Mouse (Mus musculus) retina, adult 2 months (tissue): ENCODE data around the gene Zp3.

ENCODE experiments used
- DNase-seq: peaks from one replicate; pipeline ENCODE4 v3.0.0-alpha.2; 2012; ENCODE audit warnings: low read depth, low spot score

The Zp3 gene

GRCm38 (mm10) chr5:136002325-136002724, 22.4 kb downstream of the Zp3 start:
- no peak for DNase-seq

- DNase-seq = no peak
These were observed 22.9 kb downstream of the Zp3 start for GRCm38 (mm10) chr5:136002751-136003151.

- no peak for DNase-seq
These were observed 24.6 kb downstream of the Zp3 start for GRCm38 (mm10) chr5:136004537-136004936.

GRCm38 (mm10) chr5:136007745-136008144, 27.8 kb downstream of the Zp3 start:
- DNase-seq = no peak

GRCm38 (mm10) chr5:136014877-136015276, 35.0 kb downstream of the Zp3 start:
- DNase-seq = no peak

- no peak for DNase-seq
These were observed 35.7 kb downstream of the Zp3 start for GRCm38 (mm10) chr5:136015586-136015985.

GRCm38 (mm10) chr5:136016014-136016876, 36.3 kb downstream of the Zp3 start:
- no peak for DNase-seq

- DNase-seq = no peak
These were observed 37.4 kb downstream of the Zp3 start for GRCm38 (mm10) chr5:136017262-136017661.

GRCm38 (mm10) chr5:136018726-136019125, 38.8 kb downstream of the Zp3 start:
- no peak for DNase-seq

- DNase-seq = no peak
These were observed 40.0 kb downstream of the Zp3 start for GRCm38 (mm10) chr5:136019907-136020306.

GRCm38 (mm10) chr5:136025712-136026111, 45.8 kb downstream of the Zp3 start:
- no peak for DNase-seq

GRCm38 (mm10) chr5:136026859-136027258, 47.0 kb downstream of the Zp3 start:
- no peak for DNase-seq

GRCm38 (mm10) chr5:136027612-136028311, 47.9 kb downstream of the Zp3 start:
- no peak for DNase-seq

GRCm38 (mm10) chr5:136034868-136035267, 55.0 kb downstream of the Zp3 start:
- no peak for DNase-seq

GRCm38 (mm10) chr5:136035285-136035684, 55.4 kb downstream of the Zp3 start:
- no peak for DNase-seq

- no peak for DNase-seq
These were observed 56.8 kb downstream of the Zp3 start for GRCm38 (mm10) chr5:136036667-136037066.
